Mouse (Mus musculus) embryonic facial prominence, embryonic 11.5 days (tissue): Measurements from ENCODE around the gene Vamp2. TPM values are rescaled to one million over a fixed set of nuclear protein-coding genes. Genes with fewer than 3 reads are reported as not detected.

Source experiments
- ATAC-seq: fragments of 200-750 bp; cut with Nextera tagmentation; replicated peaks from 2 replicates; pipeline ENCODE4 v1.8.0; 2017; ENCODE audit warnings: low read depth; ENCODE audit not compliant: insufficient number of reproducible peaks, low FRiP score, low TSS enrichment
- DNase-seq: peaks from one replicate; pipeline ENCODE4 v3.0.0-alpha.2; 2015; ENCODE audit warnings: low spot score
- H3K27ac ChIP-seq: fragments of 300-500 bp; sonication (generic); replicated peaks from 2 replicates; pipeline ENCODE4 v1.5.1; 2014; ENCODE audit warnings: mild to moderate bottlenecking, low read depth, low read length, control low read depth
- H3K27me3 ChIP-seq: fragments of 300-500 bp; sonication (generic); 2 replicates; pipeline ENCODE4 v1.6.1; 2014; ENCODE audit warnings: mild to moderate bottlenecking, low read length, moderate library complexity, mixed read lengths; ENCODE audit not compliant: control insufficient read depth, insufficient read depth
- H3K36me3 ChIP-seq: fragments of 300-500 bp; sonication (generic); replicated peaks from 2 replicates; pipeline ENCODE4 v1.6.1; 2014; ENCODE audit warnings: low read depth, mild to moderate bottlenecking, low read length, moderate library complexity, mixed read lengths; ENCODE audit not compliant: control insufficient read depth, insufficient read depth
- H3K4me1 ChIP-seq: fragments of 300-500 bp; sonication (generic); 2 replicates; pipeline ENCODE4 v1.6.1; 2014; ENCODE audit warnings: low read length, mixed read lengths; ENCODE audit not compliant: control insufficient read depth, insufficient read depth
- H3K4me2 ChIP-seq: fragments of 300-500 bp; sonication (generic); 2 replicates; pipeline ENCODE4 v1.6.1; 2014; ENCODE audit warnings: low read depth, mild to moderate bottlenecking, control low read depth, low read length, moderate library complexity
- H3K4me3 ChIP-seq: fragments of 300-500 bp; sonication (generic); 2 replicates; pipeline ENCODE4 v1.5.1; 2014; ENCODE audit warnings: low read depth, low read length, control low read depth
- H3K9ac ChIP-seq: fragments of 300-500 bp; sonication (generic); replicated peaks from 2 replicates; pipeline ENCODE4 v1.6.1; 2014; ENCODE audit warnings: mild to moderate bottlenecking, control low read depth, low read length
- H3K9me3 ChIP-seq: fragments of 300-500 bp; sonication (generic); replicated peaks from 2 replicates; pipeline ENCODE4 v1.6.1; 2016; ENCODE audit warnings: mild to moderate bottlenecking, low read length, inconsistent platforms, mixed read lengths; ENCODE audit not compliant: control insufficient read depth
- WGBS: fragments of 180-500 bp; shearing (Covaris S2); extraction: QIAGEN DNeasy Blood & Tissue Kit; methylation state at CpG from one replicate; pipeline ENCODE4 v1.1.7; 2014; 5-methylcytosine and 5-hydroxymethylcytosine counted together
- polyA plus RNA-seq: library from polyadenylated mRNA; unstranded; fragments of >200 nt; fragmentation: Nextera tagmentation; extraction: Ambion mirVana; gene quantifications from 2 replicates; pipeline ENCODE4 v1.2.1, GENCODE M21; 2014

The Vamp2 gene
- polyA plus RNA-seq, 1 experiment from 2014 or later = 48.8 TPM

DNA sequence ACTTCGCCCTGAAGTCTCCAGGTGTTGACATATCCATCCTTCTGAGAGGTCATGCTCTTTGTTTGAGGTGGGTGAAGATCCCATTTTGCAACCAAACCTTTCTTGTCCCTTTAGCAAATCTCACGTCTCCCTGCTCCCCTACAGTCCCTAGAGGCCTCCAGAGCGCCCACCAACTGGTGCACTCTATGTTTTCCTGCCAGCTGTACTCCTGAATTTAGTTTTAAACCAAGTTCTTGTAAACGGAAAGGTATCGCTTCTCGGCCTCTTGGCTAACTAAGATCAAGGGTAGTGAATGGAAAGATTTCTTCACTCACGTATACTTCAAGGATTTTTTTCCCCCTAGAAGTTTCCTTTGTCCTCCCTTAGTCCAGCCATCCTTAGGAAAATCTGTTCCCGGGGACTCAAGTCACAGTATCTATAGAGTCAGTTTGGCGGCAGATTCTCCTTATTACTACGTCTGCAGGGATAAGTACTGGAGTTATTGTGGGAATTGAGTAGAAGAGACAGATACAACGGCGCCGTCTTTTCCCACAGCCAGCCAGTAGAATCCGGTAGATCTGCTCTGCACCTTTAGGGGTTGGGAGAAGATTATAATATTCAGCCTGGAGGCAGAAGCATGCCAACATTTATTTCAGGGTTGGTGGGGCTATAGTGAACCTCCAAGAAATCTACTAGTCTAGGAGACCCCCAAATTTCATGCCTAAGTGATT, 31.3 kb downstream of the Vamp2 start:
- DNase-seq (peak; percentile 6), ATAC-seq (no peak)
- Histone ChIP-seq H3K4me1 (peaks cover 3% of the 10 kb centered on the region), H3K36me3 (no peaks in the 10 kb centered on the region), H3K9me3 (no peaks in the 10 kb centered on the region), H3K27me3 (peaks cover 8% of the 10 kb centered on the region), H3K27ac (no peak overlapping the region), H3K4me2 (peak overlapping the region; percentile 97; the same call in 1 of the 2 replicates), H3K4me3 (peak overlapping the region; percentile 75), H3K9ac (no peak overlapping the region)
- WGBS = 27% methylated on average over 14 of the region's 14 CpGs

DNA sequence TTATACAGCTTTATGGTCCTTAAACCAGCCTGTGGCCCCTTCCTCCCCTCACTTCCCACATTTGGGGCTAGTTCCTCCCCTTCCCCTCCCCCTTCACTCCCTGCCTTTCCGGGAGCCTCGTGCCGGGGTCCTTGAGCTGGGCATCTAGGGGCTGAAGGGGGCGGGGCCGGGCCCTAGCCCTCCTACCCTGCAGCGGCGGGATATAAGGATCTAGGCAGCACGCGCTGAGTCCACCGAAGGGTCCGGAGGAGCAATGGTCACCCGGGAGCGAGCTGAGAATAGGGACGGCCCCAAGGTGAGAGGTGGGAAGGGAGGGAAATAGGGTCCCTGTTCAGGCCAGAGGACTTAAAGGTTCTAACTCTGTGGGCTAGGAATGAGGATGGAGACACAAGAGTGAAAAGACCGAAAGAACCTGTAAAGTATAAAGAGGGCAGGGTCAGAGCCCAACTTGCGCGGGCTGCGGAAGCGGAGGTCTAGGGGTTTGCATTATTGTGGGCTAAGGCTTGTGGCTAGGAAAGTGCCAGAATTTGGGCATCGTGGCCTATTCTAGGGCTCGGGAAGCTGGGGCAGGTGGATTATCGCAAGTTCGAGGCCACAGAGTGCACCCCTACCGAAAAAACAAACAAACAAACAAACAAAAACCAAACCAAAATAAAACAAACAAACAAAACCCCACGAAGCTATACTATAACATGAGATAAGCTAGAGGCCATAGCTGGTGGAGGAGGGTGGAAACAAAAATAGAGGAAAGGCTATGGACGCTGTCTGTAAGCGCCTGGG, 32.1 kb downstream of the Vamp2 start, which contains the start of gene Hes7:
Gene Hes7, plus strand, starts transcription at position 184 of the 780 bp plus-strand sequence.
- H3K9me3 ChIP-seq = no peaks in the 10 kb centered on the region
- ATAC-seq (no peak), DNase-seq (peak; percentile 68)
- peak within 1 kb of the TSS; percentile 75 for H3K4me3 ChIP-seq
- peak within 1 kb of the TSS; percentile 97 for H3K4me2 ChIP-seq
- no peak within 1 kb of the TSS for H3K27ac ChIP-seq
- H3K4me1 ChIP-seq = peaks cover 3% of the 10 kb centered on the region
- no peaks in the 10 kb centered on the region for H3K36me3 ChIP-seq
- H3K9ac ChIP-seq = peak within 1 kb of the TSS; percentile 58
- H3K27me3 ChIP-seq = peaks cover 8% of the 10 kb centered on the region
- WGBS = 1% methylated on average over 27 of the region's 27 CpGs

DNA sequence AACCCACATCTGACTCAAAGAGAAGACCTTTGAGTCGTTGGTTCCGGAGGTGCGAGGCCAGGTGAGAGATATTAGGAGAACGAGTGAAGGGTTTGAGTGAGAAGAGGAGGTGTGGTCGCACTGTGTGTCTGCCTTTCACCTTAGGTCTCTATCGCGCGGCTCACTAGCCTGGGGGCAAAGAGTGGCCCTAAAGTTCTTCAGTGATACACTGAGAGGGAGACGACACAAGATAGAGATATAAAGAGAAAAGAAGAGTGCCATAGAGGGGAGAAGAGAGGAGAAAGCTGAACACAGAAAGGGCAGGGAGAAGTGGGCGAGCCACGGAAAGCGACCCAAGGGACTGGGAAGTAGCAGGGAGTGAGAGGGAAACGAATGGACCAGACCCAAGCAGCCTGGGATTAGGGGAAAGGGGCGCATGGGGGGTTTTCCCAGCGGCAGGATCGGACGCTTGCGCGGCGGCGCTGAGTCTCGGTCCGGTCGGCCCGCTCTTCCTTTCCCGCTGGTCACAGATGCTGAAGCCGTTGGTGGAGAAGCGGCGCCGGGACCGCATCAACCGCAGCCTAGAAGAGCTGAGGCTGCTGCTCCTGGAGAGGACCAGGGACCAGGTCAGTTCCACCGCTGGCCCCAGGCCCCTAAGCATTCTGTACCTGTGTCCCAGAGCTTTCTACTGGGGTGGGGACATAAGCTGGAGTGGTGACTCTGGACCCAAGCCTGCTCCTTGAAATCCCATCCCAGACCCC, 32.9 kb downstream of the Vamp2 start:
- Histone ChIP-seq H3K9me3 (no peaks in the 10 kb centered on the region), H3K4me2 (peak overlapping the region; percentile 97), H3K36me3 (no peaks in the 10 kb centered on the region), H3K27ac (no peak overlapping the region), H3K9ac (peak overlapping the region; percentile 58), H3K4me1 (peaks cover 3% of the 10 kb centered on the region), H3K27me3 (peaks cover 8% of the 10 kb centered on the region), H3K4me3 (peak overlapping the region; percentile 75)
- WGBS = under 1% methylated on average over 32 of the region's 33 CpGs
- peak; percentile 39 for DNase-seq
- no peak for ATAC-seq

DNA sequence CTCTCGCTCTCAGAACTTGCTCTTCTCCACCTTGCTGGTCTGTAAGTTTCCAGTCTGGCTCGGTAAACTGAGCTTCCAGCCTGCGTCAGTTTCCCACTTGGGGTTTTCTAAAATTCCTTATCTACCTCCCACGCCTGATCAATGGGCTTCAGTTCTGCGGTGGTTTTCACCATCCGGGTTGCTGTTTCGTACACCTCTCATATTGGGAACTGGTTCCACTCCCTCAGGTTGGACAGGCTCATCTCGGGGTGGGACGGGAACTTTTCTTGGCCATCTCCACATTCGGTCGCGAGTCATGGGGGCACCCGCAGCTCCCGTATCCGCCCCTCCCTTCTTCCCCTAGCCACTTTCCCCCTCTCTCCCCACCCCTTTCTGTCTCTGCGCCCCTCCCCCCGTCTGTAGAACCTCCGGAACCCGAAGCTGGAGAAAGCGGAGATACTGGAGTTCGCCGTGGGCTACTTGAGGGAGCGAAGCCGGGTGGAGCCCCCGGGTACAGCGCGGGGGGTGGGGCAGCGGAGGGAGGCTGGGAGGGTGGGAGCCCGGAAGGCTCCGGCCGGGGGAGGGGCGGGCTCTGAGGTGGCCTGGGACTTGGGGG, 33.5 kb downstream of the Vamp2 start:
- Histone ChIP-seq H3K27me3 (peaks cover 8% of the 10 kb centered on the region), H3K4me2 (peak overlapping the region; percentile 97), H3K36me3 (no peaks in the 10 kb centered on the region), H3K9ac (peak overlapping the region; percentile 58), H3K27ac (peak overlapping the region; percentile 52), H3K4me1 (peaks cover 3% of the 10 kb centered on the region), H3K4me3 (peak overlapping the region; percentile 75), H3K9me3 (no peaks in the 10 kb centered on the region)
- under 1% methylated on average over 28 of the region's 32 CpGs for WGBS
- ATAC-seq (no peak), DNase-seq (peak; percentile 68)

DNA sequence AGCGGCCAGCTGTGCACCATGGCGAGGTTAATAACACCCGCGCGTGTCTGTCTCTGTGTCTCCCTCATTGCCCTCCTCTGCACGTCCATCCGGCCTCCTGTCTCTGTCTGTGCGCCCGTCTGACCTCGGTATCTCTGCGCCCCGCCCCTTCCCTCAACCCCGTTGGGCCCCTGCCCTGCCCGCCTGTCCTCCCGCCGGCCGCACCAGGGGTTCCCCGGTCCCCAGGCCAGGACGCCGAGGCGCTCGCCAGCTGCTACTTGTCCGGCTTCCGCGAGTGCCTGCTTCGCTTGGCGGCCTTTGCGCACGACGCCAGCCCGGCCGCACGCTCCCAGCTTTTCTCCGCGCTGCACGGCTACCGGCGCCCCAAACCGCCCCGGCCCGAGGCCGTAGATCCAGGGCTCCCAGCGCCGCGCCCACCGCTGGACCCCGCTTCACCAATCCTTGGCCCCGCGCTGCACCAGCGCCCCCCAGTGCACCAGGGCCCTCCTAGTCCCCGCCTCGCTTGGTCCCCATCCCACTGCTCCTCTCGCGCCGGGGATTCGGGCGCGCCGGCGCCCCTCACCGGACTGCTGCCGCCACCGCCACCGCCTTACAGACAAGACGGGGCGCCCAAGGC, 34.2 kb downstream of the Vamp2 start, which contains the start of gene 9130213A22Rik:
Gene 9130213A22Rik, minus strand, starts transcription at position 254 of the 616 bp plus-strand sequence.
- peak within 1 kb of the TSS; percentile 58 for H3K9ac ChIP-seq
- ATAC-seq (peak; percentile 53), DNase-seq (peak; percentile 92)
- H3K4me3 ChIP-seq = peak within 1 kb of the TSS; percentile 75
- peaks cover 8% of the 10 kb centered on the region; the same call in 1 of the 2 replicates for H3K27me3 ChIP-seq
- under 1% methylated on average over 52 of the region's 66 CpGs for whole genome bisulfite sequencing
- no peaks in the 10 kb centered on the region for H3K9me3 ChIP-seq
- peaks cover 3% of the 10 kb centered on the region for H3K4me1 ChIP-seq
- H3K4me2 ChIP-seq = peak within 1 kb of the TSS; percentile 97
- peak within 1 kb of the TSS; percentile 52 for H3K27ac ChIP-seq
- no peaks in the 10 kb centered on the region for H3K36me3 ChIP-seq

DNA sequence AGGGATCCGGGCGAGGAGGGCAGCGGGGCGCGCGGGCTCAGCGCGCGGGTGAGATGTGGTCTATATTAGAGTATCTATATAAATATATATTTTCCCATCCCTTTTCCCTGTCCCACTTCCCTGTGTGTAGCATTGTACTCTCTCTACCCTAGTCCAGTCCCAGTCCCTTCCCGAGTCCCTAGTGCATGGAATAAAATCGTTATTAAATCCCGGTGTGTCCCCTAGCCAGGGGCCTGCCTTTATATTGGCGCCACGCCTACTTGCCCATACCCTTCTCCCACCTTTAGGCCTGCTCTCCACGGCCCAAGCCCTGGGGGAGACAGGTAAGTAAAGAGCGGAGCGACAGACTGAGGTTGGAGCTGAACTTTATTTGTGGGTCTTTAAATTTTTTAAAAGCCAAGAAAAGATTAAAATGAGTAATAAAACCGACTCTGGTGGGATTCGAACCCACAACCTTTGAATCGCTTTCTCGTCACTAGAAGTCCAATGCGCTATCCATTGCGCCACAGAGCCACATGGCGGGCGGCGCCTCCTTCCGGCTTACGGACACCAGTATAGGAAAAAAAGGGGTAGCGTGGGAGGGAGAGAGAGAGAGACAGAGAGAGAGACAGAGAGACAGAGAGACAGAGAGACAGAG, 34.9 kb downstream of the Vamp2 start:
- Histone ChIP-seq H3K4me3 (peak overlapping the region; percentile 75), H3K9me3 (no peaks in the 10 kb centered on the region), H3K36me3 (no peaks in the 10 kb centered on the region), H3K4me2 (peak overlapping the region; percentile 97), H3K4me1 (peaks cover 3% of the 10 kb centered on the region), H3K27me3 (peaks cover 8% of the 10 kb centered on the region; the same call in 1 of the 2 replicates), H3K27ac (peak overlapping the region; percentile 52), H3K9ac (peak overlapping the region; percentile 58)
- under 1% methylated on average over 28 of the region's 29 CpGs for WGBS
- DNase-seq (peak; percentile 93), ATAC-seq (peak; percentile 1; the same call in 1 of the 2 replicates)
